Mouse (Mus musculus) erythroblast, embryonic 14.5 days (primary cell): Measurements from ENCODE around the gene Adh6b.

Source experiments
- GATA1 ChIP-seq: IDR thresholded peaks from 2 replicates; pipeline ENCODE4 v1.6.1; 2012; ENCODE audit warnings: low read length, inconsistent platforms, mixed read lengths
- TAL1 ChIP-seq: IDR thresholded peaks from 3 replicates; pipeline ENCODE4 v1.6.1; 2012; ENCODE audit warnings: low read length, inconsistent platforms, mixed read lengths

- TF ChIP-seq GATA1, result no peak
- TF ChIP-seq TAL1, result no peak
Measured at GRCm38 (mm10) chr3:138300130-138300529, 41.4 kb upstream of the Adh6b start.
